Mouse (Mus musculus): ENCODE data around the gene Zdhhc22.

Zdhhc22 gene

DNA sequence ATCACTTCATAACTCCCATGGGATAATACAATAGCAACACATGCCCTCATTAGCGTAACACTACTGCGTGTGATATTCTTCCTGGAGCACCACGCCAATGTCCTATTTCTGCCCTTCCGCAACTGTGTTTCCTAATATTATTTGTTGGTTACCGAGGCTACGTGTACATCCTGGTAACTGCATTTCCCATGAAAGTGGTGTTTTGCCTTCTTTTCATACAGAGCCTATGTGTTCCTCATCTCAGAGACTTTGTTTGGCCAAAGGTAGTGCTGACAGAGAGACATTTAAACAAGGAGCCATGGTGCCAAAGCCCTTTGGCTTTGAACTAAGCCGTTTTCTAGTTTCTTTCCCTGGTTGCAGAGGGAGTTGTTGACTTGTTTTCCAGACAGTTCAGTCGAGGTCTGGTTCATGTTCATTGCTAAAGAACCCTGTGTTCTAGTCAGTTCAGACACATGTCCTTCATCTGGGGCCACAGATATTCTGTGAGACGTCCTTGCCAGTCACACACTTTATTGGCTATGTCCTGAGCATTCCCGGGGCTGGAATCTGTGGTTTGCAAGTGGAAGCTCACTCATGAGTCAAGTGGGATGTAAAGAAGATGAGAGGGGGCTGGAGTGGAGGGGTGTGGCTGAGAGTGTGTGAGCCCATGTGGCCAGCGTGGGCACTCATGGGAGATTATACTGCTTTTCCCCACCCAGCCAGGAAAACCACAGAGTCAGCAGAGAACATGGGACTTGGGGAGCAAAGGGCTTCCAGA is 53.5 kb downstream of the Zdhhc22 start:
- DNase-seq (ENCODE audit: low spot score in 2 of 2) = no peak

DNA sequence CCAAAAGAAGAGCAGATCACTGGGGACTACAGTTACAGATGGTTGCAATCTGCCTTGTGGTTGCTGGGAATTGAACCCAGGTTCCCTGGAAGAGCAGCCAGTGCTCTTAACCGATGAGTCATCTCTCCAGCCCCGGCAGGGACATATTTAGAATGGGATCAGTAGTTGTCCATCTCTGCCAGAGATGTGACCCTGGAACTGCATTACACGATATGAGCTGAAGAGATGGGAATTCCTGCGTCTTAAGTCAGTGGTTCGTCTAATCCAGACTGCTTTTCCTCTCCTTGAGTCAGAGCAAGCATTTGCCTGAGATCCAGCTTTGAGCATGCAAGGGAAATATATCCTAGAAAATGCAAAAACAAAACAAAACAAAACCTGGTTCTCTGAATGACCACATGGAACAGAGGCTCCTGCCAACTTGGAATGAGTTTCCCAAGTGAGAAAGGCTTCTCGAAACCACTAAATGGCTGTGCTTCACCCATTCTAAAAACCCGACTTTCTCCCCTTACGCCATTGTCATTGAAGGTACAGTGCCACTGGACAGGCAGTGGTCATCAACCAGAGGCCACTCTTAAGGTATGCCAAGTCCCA is 54.4 kb downstream of the Zdhhc22 start:
- DNase-seq (ENCODE audit: low spot score in 2 of 2) = no peak

DNA sequence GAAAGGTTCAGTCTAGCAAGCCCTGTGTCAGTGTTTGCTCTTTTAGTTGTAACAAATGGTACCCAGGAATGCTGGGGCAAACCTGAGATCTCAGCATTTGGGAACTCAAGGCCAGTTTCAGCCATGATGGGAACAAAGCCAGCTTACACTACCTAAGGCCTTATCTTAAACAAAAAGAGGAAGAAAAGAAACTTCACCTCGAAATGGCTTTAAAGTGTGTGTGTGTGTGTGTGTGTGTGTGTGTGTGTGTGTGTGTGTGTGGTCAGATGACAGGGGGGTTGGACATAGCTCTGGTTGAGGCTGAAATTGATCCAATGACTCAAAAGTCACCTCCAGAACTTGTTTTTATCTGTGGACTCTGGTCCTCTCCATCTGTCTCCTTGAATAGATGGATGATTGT is 55.5 kb downstream of the Zdhhc22 start:
- no peak for DNase-seq (ENCODE audit: low spot score in 2 of 2)

DNA sequence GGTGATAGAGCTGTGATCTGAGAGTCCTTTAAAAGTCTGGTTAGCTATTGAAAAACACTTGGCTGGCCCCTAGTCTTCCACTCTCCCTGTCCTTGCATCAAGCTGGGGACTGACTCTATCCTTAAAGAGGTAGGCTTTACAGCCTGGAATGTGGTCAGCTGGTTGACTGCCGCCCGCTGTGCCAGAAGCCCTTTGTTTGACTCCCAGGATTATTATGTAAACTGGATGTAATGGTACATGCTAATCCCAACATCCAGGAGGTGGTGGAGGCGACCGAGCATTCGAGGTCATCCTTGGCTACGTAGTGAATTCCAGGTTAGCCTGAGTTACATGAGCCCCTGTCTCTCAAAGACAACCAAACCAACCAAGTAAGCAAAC is 57.7 kb downstream of the Zdhhc22 start:
- no peak for DNase-seq (ENCODE audit: low spot score in 2 of 2)

DNA sequence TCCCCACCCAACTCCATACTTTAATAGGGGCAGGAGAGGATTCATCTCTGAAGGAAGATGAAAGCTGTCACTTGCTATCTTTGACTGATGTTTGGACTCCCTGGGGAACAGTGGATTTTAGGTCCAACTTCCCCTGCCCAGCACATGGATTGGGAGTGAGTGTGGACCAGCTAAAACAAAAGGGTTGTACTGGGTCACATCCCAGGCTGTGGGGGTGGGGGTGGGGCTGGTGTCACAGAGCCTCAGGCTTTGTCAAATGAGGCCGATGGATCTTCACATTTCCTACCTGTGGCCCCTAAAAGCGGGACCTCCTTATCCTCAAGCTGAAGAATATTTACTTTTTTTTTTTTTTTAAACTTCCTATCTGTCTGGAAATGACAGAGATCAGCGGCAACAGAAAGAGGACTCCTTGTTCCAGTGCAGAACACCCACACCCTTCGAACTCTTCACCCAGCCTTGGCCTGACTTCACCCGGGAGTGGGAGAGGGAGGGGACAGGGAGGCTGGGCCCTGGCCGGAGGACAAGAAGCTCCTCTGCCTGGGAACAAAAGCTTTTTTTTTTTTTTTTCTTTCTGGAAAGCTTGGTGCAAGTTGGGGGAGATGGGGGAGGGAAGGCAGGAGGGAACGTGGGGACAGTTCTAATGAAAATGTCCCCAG is 58.2 kb downstream of the Zdhhc22 start:
- no peak for DNase-seq (ENCODE audit: low spot score in 2 of 2)

DNA sequence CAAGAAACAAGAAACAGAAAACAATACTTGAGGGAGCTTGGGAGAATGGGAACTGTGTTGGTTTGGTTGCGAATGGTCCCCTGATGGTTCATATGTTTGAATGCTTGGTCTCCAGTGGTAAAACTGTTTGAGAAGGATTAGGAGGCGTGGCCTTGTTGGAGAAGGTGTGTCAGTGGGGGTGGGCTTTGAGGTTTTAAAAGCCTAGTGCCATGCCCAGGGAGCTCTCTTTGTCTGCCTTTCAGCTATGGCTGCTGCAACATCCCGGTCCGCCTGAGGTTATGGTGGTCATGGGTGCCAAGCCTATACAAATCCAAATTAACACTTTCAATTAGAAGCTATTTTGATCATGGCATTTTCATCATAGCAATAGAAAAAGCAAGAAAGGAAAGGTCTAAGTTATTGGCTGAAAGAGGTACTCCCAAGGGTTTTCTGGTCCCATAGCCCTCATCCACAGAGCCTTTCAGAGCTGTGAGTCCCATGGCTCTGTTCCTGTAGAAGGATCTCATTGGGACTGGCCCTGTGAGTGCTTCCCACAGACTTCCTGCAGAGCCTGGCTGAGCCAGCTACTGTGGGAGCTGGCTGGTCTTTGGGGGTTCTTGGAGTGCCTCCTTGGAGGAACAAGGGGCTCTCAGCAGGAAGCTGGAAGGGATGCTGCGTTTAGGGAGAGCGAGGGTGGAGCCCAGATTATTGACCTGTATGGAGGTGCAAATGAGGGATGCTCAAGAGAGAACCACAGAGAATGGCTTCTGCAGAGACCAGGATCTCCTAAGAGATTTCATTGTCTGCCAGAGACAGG is 59.1 kb downstream of the Zdhhc22 start:
- DNase-seq (ENCODE audit: low spot score in 2 of 2) = no peak
